Comparison of ENCODE assay signal across 33 mouse cellular contexts in the genomic region with DNA sequence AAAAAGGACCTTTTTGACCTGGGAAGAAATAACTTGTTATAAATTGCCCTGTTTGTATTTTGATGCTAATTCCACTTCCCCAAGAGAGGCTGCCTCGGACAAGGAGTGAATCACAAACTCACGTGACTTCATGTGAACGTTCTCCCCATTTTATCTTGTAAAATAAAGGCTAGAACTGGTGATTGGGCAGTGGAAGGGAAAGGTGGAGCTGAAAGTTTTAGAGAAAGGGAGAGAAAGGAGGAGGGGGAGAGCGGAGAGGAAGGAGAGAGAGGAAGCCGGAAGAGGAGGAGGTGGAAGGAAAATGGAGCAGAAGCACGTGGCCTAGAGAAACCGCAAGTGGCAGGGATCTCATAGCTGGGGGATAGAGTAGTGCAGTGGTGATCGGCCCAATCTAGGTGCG. TPM values are rescaled to one million over a fixed set of nuclear protein-coding genes. Genes with fewer than 3 reads are reported as not detected.
"Had no signal": no experiment of that assay in that cellular context is flagged by ENCODE, and none has a peak within 500 bp of the region (broad histone marks: within the 10 kb centered on the region; RNA-seq: fewer than 3 reads in every experiment).

No protein-coding gene starts in this region.

- H3K4me3 ChIP-seq: heart, adult 2 months; heart, embryonic 13.5 days; heart, embryonic 15.5 days; hindbrain, embryonic 12.5 days; kidney, embryonic 15.5 days; left cerebral cortex, adult 2 months; limb, embryonic 13.5 days; limb, embryonic 15.5 days; liver, embryonic 12.5 days had no signal

- H3K27ac ChIP-seq: heart, adult 2 months; heart, embryonic 13.5 days; heart, embryonic 15.5 days; hindbrain, embryonic 12.5 days; hindbrain, embryonic 14.5 days; hindbrain, postnatal 0 days; kidney, embryonic 15.5 days; kidney, postnatal 0 days; left cerebral cortex, adult 2 months; limb, embryonic 13.5 days; limb, embryonic 15.5 days; liver, embryonic 12.5 days; liver, embryonic 14.5 days had no signal

- H3K27me3 ChIP-seq: hindbrain, embryonic 12.5 days; kidney, embryonic 15.5 days; limb, embryonic 13.5 days; limb, embryonic 15.5 days had no signal

- H3K9ac ChIP-seq: heart, embryonic 13.5 days; heart, embryonic 15.5 days; hindbrain, embryonic 12.5 days; hindbrain, embryonic 14.5 days; kidney, embryonic 15.5 days; limb, embryonic 13.5 days; limb, embryonic 15.5 days; liver, embryonic 12.5 days; liver, embryonic 14.5 days had no signal

- H3K9me3 ChIP-seq: heart, embryonic 13.5 days; heart, embryonic 15.5 days; hindbrain, embryonic 12.5 days; kidney, embryonic 15.5 days; limb, embryonic 13.5 days; limb, embryonic 15.5 days; liver, embryonic 12.5 days had no signal

- H3K4me2 ChIP-seq: heart, embryonic 11.5 days; heart, embryonic 13.5 days; heart, embryonic 15.5 days; hindbrain, embryonic 12.5 days; hindbrain, embryonic 14.5 days; kidney, embryonic 15.5 days; limb, embryonic 13.5 days; limb, embryonic 15.5 days; liver, embryonic 12.5 days had no signal

- ATAC-seq: hindbrain, postnatal 0 days; intestine, embryonic 16.5 days; liver, embryonic 12.5 days had no signal

- H3K4me1 ChIP-seq: heart, embryonic 15.5 days; liver, embryonic 12.5 days had no signal

- DNase-seq: gastrocnemius, postnatal 14 days; gastrocnemius, postnatal 36 days; heart, adult 11 months; heart, adult 2 months; heart, postnatal 14 days; heart, postnatal 36 days; kidney, adult 11 months; kidney, adult 2 months; kidney, adult 9 months; kidney, postnatal 14 days; kidney, postnatal 36 days; layer of hippocampus, adult 9-11 months; left cerebral cortex, postnatal 4 days had no signal

- H3K36me3 ChIP-seq: heart, embryonic 13.5 days; heart, embryonic 15.5 days; hindbrain, embryonic 12.5 days; kidney, embryonic 15.5 days; limb, embryonic 13.5 days; limb, embryonic 15.5 days; liver, embryonic 12.5 days had no signal

RNA-seq across cellular contexts. Expression of gene Il22ra1, which starts 53.0 kb away (rescaled TPM):
- total RNA-seq: gastrocnemius, adult 18-20 months; gastrocnemius, adult 8-10 months; gastrocnemius, postnatal 36 days; hematopoietic stem cell, adult 5-6 weeks; layer of hippocampus, adult 18-20 months had no signal
- polyA plus RNA-seq: heart, embryonic 11.5 days; heart, embryonic 13.5 days; heart, postnatal 0 days; hindbrain, embryonic 12.5 days; hindbrain, embryonic 14.5 days; hindbrain, postnatal 0 days; limb, embryonic 11.5 days; limb, embryonic 13.5 days had no signal
